Mouse (Mus musculus) thymus, adult 2 months (tissue): ENCODE data around the gene Lsamp.

Experiments used
- CTCF ChIP-seq: fragments of 200-500 bp; IDR thresholded peaks from 2 replicates; pipeline ENCODE4 v1.5.1; 2012; ENCODE audit warnings: mild to moderate bottlenecking, control low read depth, low read length, moderate library complexity, borderline replicate concordance; ENCODE audit not compliant: control insufficient read depth, poor library complexity, insufficient read depth; ENCODE audit errors: extremely low read depth
- POLR2A ChIP-seq: fragments of 200-500 bp; IDR thresholded peaks from 2 replicates; pipeline ENCODE4 v1.6.1; 2012; ENCODE audit warnings: mild to moderate bottlenecking, low read length, control low read depth, moderate library complexity; ENCODE audit not compliant: control insufficient read depth, poor library complexity, insufficient read depth; ENCODE audit errors: extremely low read depth

GRCm38 (mm10) chr16:41935701-41936100 is 1951.5 kb downstream of the Lsamp start:
- TF ChIP-seq CTCF (no peak), POLR2A (no peak)
